Mouse (Mus musculus) large intestine, adult 2 months (tissue): ENCODE measurements at regions not wholly inside any gene's neighbourhood (a gene's known extent, or its start where the extent isn't known, plus 50 kb on each side); places are given as distances from the start of the nearest gene placed in this dataset.

ENCODE experiments used
- DNase-seq: peaks from one replicate; pipeline ENCODE4 v3.0.0-alpha.2; 2012; ENCODE audit warnings: low read depth, low spot score
- WGBS: fragments of 180-500 bp; shearing (Covaris S2); methylation state at CpG from one replicate; pipeline ENCODE4 v1.1.7; 2018; 5-methylcytosine and 5-hydroxymethylcytosine counted together

DNA sequence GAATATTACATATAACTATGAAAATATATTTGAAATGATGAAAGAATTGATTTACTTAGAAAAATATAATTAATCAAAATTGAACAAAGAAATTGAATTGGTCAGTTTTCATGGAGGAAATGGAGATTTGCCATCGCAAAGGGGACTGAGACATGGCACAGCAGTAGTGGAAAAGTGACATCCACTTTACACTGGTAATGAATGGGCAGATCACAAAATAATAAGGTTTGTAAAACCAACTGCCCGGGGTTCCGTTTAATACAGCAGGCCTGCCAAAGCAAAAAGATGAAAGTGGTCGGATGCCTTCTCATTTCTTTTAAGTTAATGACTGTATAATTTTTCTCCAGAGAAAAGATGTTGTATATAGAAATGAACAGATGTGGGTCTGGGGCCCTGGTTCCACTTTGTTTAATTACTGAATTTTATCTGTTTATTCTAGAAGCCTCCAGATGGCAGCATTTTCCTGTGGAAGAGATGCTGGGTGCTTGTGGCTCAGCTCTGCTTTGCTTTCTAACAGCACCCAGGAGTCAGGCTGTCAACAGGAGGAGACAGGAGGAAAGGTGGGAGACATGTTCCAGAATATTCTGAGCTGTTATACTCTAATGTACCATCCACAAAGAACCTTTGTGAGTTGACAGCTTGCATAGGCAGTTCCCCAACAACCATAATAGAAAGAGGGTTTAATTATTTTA is 75.6 kb upstream of the Fbxl17 start:
- DNase-seq: no peak
- WGBS: 75% methylated on average over 4 of the region's 4 CpGs

DNA sequence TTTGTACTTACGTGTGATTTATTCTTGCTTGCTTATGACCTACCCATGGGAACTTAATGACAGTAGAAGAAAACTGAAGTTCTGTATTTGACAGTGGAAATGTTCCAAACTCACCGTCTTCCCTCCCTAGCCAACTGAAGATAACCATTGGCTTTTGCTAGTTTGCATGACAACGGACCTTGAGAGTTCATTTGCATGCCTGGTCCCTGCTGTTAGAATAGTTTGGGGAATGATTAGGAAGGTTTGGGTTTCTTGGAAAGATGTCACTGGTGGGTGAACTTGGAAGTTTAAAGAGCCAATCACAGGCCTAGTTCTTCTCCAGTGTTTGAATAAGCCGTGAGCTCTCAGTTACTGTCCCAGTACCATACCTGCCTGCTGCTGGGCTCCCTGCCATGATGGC is 83.1 kb upstream of the Fbxl17 start:
- no peak for DNase-seq
- 72% methylated on average over 4 of the region's 4 CpGs for WGBS

DNA sequence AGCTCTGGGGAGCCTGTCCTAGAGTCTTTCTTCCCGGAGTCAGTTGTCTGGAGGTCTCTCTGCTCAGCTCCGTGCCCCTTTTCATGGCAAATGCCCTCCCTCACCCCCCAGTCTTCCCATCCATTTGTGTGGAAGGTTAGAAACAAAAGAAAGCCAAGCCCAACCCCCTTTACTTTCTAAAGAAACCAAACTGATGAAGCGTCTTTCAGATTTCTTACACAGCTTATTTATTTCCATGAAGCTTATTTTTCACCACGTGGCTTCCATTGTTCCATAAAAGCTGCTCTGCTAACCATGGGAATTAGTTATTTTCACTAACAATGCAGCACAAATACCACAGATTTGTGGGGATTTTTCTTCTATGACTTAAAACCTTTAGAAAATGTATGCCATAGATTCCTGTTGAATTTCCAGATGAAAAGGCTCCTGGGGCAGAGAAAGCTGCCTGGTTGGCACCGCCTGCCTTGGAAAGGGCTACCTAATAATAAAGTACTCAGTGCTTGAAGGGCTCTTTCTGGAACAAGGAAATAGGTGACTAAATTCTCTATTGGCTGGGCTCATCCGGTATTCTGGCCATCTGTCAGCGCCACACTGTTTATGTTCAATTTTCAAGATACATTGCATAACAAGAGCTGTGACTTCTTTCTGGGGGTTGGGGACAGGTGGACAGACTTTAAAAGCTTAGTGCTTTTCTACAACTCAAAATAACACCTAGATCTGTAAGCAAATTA is 107.4 kb upstream of the Fbxl17 start:
- 59% methylated on average over 7 of the region's 7 CpGs for WGBS
- no peak for DNase-seq

DNA sequence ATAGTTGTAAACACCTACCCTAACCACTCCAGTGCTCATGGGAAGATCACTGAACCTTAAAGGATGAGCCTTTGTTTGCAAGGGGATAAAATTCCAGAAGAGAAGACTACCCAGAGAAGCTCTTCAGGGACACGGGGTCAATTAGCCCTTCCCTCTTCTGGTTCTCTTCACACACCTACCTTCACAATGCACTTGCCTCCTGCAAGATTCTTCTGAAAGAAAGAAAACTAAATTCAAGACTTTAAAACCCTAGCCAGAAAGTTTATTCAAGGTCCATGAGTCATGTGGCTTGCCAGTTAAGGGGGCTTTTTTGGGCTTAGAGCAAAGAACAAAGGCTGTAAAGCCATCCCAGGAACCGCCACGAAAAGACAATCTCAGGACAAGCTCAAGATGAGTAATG is 122.9 kb upstream of the Fbxl17 start:
- WGBS: 33% methylated on average over 3 of the region's 3 CpGs
- no peak for DNase-seq

DNA sequence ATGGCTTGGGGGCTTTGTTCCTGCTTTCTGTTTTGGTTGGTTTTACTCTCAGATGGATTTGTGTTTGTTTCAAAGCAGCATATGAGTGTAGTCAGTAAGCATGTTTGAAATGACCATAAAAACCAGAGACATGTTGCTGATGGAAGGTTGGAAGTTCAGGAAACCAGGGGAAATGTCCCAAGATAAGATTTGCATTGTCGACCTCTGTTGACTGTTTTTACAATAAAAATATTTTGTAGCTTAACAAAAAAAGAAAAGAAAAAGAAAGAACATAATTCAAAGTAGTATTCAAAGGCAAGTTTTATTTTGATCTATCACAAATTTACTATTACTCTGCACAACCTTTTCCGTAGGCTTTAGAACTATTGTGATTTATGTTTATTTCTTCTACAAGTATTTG is 137.8 kb upstream of the Fbxl17 start:
- DNase-seq: no peak
- 69% methylated on average over 2 of the region's 2 CpGs for WGBS

DNA sequence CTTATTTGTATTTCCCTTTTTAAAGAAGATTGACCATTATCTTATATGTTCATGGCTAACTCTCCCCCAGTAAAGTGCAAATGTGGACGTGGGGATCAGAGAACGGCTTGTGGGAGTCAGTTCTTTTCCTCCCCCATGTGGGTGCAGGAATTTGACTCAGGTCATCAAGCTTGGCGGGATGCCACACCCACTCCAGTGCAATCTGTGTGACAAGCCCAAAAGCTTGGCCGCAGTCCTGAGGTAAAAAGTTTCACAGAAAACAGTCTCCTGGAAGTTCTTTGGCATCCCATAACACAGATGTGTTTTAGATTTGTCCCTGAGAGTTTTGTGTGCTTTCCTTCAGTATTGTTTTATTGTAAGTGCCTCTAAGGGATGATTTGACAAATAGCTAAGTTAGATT is 144.6 kb upstream of the Fbxl17 start:
- 83% methylated on average over 4 of the region's 4 CpGs for WGBS
- DNase-seq: no peak

DNA sequence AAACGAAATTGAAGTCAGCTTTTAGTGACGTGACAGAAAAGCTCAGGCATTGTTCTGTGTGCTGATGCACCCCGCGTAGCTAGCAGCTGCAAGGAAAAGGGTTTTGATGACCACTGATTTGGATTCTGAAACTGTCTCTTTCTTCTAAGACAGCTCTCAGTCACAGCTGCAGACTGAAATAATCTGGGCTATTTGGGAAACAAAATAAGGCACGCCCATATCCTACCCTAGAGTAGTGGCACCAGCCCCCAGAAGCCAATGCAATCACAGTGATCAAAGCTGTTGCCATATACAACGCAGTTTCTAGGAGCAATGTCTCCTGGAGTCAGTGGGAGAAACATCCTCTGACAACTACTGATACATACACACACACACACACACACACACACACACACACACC is 157.9 kb upstream of the Fbxl17 start:
- WGBS: 75% methylated on average over 6 of the region's 6 CpGs
- DNase-seq: no peak

DNA sequence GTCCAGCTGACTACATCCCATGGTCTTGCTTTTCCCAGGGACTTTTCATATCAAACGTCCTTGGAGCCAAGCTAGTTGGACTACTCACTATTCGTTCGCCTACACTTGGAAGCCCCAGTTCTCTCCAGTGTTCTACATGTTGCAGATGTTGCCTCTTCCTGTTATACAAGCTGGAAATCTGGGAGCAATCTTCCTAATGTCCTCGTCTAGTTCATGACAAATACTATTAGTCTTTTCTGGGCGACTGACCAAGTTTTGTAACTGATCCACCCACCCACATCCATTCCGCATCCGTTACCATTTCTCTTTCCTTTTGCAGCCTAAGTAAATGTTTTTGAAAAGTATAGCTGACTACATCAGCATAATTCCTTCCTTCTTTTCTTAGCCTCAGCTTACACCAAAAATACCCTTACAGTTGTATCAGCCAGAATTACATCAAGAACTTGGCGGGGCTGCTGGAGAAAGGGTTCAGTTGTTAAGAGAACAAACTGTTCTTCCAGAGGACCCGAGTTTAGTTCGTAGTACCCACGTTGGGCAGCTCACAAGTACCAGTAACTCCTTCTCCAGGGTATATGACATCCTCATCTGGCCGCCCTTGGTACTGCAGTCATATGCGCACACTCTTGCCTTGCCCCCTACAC is 161.1 kb upstream of the Fbxl17 start:
- WGBS: 69% methylated on average over 13 of the region's 13 CpGs
- DNase-seq: no peak

DNA sequence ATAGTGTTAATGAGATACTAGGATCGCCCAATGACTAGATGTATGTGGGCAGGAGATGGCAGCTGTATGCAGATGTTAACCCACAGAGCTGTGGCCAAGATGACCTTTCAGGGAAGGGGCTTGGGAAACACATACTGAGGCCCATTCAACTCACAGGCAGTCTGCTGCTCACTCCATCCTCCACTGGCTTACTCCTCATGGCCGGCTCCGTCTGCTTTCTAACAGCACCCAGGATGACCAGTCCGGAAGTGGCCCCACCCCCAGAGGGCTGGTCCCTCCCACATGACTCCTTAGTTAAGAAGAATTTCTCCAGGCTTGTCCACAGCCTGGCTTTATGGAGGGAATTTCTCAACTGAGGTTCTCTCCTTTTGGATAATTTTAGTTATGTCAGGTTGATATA is 161.8 kb upstream of the Fbxl17 start:
- 69% methylated on average over 4 of the region's 4 CpGs for WGBS
- DNase-seq: no peak

DNA sequence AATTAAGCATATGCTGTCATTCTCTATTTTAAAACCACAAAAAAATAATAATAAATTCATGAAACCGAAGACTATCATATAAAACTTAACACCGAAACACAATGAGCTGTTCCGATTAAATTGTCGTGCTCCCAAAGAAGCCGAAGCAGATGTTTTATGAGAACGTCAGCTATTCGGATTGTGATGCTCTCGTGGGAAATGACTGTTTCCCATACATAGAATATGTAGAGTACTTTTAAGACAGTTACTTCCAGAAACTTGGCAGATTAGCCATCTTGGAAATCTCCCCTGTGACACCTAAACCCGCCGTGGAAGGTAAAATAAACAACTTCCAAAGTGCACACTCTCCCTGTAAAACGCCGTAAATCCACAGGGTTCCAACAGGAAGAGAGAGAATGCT is 162.4 kb upstream of the Fbxl17 start:
- no peak for DNase-seq
- WGBS: 55% methylated on average over 12 of the region's 12 CpGs

DNA sequence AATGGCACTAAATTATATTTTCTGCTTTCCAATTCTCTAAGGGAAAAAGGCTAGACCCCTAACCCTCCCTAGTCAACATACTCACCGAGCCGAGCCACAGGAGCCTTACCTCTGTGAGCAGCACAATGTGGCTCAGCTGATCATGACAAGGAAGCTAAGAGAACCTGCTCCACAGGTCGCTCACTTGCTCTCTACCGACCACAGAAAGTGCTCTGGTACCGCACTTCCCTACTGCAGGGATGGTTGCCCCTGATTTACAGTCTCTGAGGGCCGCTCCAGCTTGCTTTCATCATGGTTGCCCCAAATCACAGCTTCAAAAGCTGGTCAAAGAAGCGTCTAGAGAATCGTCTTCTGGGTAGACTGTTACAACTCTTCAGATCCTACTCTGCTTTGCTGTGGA is 177.0 kb upstream of the Fbxl17 start:
- no peak for DNase-seq
- 83% methylated on average over 8 of the region's 8 CpGs for WGBS

DNA sequence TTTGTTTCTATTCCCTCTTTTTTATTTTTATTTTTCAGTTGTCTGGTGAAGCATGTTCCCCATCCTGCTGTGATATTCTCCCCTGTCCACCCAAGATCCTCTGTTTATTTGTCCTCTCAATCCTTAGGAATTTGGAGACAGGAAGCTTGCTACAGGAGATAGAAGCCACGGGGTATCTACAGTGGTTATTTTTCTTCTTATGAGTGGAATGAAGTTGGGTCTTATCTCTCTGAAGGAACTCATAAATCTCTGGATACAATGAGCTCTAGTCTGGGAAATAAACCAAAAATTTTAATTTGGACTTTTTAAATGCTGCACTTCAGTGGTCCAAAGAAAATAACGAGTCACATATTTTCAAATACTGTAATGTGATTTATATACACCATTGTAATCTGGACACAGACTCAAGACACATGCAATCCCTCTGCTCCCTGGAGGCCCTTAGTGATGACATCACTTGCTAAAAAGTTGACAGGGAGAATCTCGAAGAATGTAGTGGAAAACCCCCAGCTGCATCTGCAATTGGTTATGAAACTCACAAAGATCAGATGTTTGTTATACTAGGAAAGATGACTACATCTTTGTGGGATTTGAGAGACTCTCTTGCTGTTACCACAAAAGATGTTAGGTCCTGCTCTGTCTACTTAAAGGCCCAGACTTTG is 178.3 kb upstream of the Fbxl17 start:
- WGBS: 47% methylated on average over 3 of the region's 3 CpGs
- DNase-seq: no peak

DNA sequence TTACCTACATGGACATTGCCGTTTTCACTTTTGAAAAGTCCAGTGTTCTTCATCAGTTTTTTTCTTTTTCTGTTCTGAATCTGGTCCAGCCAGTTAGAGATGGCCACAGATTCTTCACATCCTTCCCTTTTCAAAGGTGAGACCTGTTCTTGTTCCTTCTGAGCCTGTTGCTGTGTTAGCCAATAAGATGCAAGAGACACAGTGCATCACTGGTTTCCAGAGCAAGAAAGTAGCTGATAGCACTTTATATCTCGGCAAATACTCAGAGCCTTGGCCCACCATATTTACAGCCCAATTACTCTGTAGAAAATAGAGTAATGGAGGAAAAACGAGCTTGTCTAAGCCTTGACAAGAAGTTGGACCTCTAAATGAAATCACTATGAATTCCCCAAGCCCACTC is 180.7 kb upstream of the Fbxl17 start:
- WGBS: 58% methylated on average over 3 of the region's 3 CpGs
- DNase-seq: no peak

DNA sequence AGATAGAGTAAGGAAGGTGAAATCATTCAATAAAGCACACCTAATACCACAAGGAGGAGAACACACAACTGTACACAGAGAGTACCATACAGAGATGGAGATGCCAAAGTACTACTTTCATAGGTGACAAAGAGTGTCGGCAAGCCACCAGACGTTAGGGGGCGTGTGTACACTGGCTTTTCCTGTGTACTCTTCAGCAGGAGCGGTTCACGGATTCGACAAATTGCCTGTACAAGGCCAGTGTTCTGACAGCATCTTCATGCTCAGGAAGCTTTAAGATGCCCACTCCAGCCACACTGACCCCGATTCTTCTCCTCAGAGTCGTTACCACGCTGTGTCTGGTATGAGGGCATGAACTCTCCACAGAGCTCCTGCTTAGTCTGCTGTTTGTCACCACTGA is 179.5 kb upstream of the Fer start:
- DNase-seq: no peak

DNA sequence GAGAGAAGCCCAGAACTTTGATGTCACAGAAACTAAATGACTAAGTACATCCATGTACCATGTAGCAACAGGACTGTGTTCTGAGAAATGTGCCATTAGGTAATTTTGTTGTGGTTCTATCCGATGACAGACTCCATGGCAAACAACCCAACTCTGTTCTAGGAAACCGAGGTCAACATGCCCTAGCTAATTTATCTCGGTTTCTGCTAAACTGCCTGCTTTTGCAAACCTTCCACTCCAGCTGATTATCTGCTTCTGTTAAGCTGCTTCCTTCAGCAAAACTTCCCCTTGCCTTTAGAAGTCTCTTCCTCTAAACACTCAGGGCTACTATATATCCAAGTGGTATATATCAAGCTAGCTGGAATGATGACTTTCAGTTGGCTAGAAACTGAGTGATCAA is 178.8 kb upstream of the Fer start:
- WGBS: 69% methylated on average over 3 of the region's 3 CpGs
- no peak for DNase-seq

More for the DNA sequence above, 179.5 kb upstream of the Fer start:
- 69% methylated on average over 9 of the region's 9 CpGs for WGBS

DNA sequence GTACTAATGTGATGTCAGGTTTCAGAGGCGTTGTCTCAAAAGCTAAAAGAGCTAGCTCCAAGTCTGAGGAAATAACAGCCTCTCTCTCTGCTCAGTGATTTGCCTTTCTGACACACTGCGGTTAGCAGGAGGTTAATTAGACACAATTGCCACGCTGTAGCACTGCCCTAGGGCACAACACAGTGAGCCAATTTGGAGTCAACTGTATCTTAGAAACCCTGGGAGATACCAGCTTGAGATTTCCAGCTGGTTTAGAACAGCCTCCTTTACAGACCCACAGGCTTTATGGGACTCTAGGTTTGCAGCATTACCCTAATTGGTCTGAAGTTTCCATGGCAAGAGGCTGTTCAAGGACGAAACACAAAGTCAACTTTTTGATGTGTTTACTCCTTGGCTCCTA is 176.9 kb upstream of the Fer start:
- 49% methylated on average over 4 of the region's 4 CpGs for WGBS
- DNase-seq: no peak

DNA sequence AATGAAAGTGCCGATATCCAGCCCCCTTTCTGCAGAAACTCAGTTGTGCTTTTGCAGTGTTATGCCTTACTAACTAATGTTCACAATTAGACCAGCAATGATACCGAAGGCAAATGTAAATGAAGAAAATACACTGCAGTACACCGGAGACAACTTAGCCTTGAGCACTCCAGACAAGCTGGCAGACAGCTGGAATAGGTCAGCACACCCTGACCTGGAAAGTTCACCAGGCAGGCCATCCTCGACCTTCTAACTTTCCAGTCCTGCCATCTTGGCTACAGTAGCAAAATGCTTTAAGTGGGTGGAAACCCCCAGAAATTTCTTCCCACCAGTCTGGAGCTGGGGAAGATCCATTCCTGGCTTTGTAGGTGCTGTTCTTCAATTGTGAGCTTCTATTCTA is 176.5 kb upstream of the Fer start:
- 64% methylated on average over 4 of the region's 4 CpGs for WGBS
- no peak for DNase-seq

DNA sequence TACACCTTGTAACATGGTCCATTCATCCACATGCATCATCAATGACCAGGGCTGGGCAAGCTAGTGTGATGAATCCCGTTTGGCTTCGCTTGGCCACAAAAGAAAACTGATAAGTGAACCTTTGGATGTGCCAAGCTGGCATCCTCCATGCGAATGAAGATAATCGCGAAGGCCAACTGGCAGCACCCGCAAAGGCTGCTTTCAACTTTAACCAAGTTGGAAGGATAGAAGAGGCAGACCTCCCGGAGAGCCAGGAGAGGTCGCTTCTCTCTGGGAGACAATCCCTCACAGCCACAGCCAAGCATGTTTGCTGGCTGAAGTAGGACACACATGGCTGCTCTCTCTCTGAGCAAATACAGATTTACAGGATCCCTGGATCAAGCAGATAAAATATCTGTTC is 173.6 kb upstream of the Fer start:
- WGBS: 82% methylated on average over 8 of the region's 8 CpGs
- no peak for DNase-seq

DNA sequence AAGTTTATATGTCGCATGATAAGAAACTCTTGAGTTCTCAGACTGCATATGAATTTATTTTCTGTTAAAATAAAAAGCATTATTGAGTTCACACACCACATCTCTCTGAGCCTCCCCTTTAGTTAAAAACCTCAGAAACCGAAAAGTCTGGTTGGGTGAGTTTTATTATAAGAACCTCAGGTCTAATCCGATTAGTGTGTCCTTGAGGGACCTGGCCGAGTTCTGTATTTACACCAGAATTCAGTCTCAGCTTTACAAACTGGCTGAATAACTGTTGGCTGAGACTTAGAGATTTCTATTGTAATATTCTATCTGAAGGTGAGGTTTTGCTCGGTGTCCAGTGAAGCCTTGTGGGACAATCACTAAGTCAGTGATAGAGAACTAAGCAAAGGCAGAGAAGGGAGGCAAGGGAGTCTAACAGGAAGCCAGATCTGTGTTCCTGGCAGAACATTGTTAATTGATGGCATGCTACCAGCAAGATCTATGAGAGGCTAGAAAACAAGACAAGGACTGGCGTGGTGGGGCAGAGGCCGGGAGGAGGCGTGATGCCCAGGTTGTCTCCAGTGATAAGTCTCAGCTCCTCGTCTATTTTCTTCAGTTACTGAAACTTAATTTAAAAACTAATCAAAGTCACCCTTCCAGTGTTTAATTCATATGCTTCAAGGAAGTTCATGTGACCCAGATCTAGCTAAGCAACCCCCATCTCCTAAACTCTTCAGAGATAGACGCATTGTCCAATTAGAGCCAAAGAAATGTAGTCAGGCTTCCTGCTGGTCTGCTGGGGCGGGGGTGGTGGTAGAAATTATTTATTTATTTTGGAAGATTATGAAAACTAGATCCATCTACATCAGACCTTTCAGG is 171.8 kb upstream of the Fer start:
- 75% methylated on average over 11 of the region's 11 CpGs for WGBS
- no peak for DNase-seq

DNA sequence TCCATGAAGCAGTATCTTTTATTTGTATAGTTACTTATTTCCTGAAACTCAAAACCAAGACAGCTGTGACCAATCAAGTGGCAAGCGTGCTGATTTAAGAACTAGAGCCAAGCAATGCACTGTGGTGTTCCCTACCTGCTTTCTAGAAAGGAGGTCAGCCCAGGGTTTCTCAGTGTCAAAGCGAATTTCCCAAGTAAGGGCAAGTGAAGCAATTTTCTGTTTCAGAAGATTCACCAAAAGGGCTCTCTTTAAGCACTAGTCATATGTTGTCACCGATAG is 171.2 kb upstream of the Fer start:
- 67% methylated on average over 3 of the region's 3 CpGs for WGBS

More for the DNA sequence above, 171.2 kb upstream of the Fer start:
- DNase-seq: no peak
